In the genomic region with DNA sequence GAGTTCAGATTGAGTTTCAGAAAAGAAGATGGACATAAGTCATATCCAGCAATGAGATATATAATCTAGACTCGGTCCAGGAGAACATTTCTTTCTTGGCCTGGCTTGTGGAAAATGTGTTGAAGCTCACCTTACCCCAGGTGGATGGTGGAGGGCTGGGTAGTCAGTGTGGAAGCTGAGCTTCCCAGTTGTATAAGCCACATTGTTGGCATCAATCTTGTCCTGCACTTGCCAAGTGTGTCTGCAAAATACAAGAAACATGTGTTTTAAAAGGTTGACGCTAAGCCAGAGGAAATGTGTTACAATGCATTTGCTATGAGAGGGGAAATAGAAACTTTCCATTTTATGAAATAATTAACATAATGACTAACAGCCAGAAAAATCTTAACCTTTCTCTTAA, we compare ENCODE assay signal across 21 mouse cellular contexts. TPM values are rescaled to one million over a fixed set of nuclear protein-coding genes. Genes with fewer than 3 reads are reported as not detected.
A peak's percentile ranks its signal among the peaks of the same experiment; 100 is the strongest.
DNase-seq lines count a peak whose midpoint lies in the region; ATAC-seq and TF ChIP-seq lines count a peak whose summit lies in the region.
"Had no signal": no experiment of that assay in that cellular context is flagged by ENCODE, and none has a peak within 500 bp of the region (broad histone marks: within the 10 kb centered on the region; RNA-seq: fewer than 3 reads in every experiment).

No protein-coding gene starts in this region.

- ATAC-seq in frontal cortex, adult (ENCODE audit: low TSS enrichment) = peak; percentile 77
- peak; percentile 28; the same call in 1 of the 2 replicates for ATAC-seq in stomach, embryonic 14.5 days (ENCODE audit: insufficient number of reproducible peaks, insufficient read depth, low FRiP score, low read depth)
- ATAC-seq in stomach, postnatal 0 days (ENCODE audit: low FRiP score, low TSS enrichment) = no peak
- ATAC-seq: liver, postnatal 0 days; midbrain, embryonic 15.5 days had no signal

- no peak for DNase-seq in frontal cortex, postnatal 25 days (ENCODE audit: low spot score in 2 of 2)
- DNase-seq in left cerebral cortex, postnatal 25 days (ENCODE audit: low spot score in 2 of 2) = peak; percentile 7 to 51
- no peak for DNase-seq in left cerebral cortex, adult 2 months (ENCODE audit: extremely low spot score in 1 of 2, low spot score in 2 of 2)
- no peak for DNase-seq in stomach, postnatal 0 days (ENCODE audit: low spot score)
- no peak for DNase-seq in spleen, adult 18-20 months
- no peak for DNase-seq in liver
- DNase-seq: adrenal gland, postnatal 36 days; B cell, adult 2 months; cerebellum, adult 11 months; gastrocnemius, postnatal 14 days; kidney, adult 11 months; liver, postnatal 0 days; retina, postnatal 1 day; thymus, postnatal 25 days had no signal

- no peak overlapping the region for H3K4me2 ChIP-seq in stomach, embryonic 14.5 days (replicated peaks; ENCODE audit: low read depth, low read length)
- no peak overlapping the region for H3K4me2 ChIP-seq in stomach, postnatal 0 days (replicated peaks; ENCODE audit: low read depth)
- H3K4me2 ChIP-seq: heart, embryonic 13.5 days; hindbrain, embryonic 12.5 days; midbrain, embryonic 15.5 days; neural tube, embryonic 12.5 days had no signal

- WGBS in stomach, embryonic 14.5 days = 54% methylated on average over 2 of the region's 2 CpGs
- WGBS in stomach, postnatal 0 days = 47% methylated on average over 2 of the region's 2 CpGs

- H3K36me3 ChIP-seq in stomach, embryonic 14.5 days (ENCODE audit: control insufficient read depth, insufficient read depth, low read length) = no peaks in the 10 kb centered on the region
- no peaks in the 10 kb centered on the region for H3K36me3 ChIP-seq in stomach, postnatal 0 days (ENCODE audit: control insufficient read depth, insufficient read depth, low read length)
- H3K36me3 ChIP-seq: heart, embryonic 13.5 days; hindbrain, embryonic 12.5 days; midbrain, embryonic 15.5 days; neural tube, embryonic 12.5 days had no signal

- H3K4me3 ChIP-seq in left cerebral cortex, adult 2 months = no peak overlapping the region
- no peak overlapping the region for H3K4me3 ChIP-seq in stomach, embryonic 14.5 days (ENCODE audit: low read depth, low read length)
- no peak overlapping the region for H3K4me3 ChIP-seq in stomach, postnatal 0 days (ENCODE audit: low read depth, low read length)
- H3K4me3 ChIP-seq: heart, embryonic 13.5 days; hindbrain, embryonic 12.5 days; midbrain, embryonic 15.5 days; neural tube, embryonic 12.5 days had no signal

- no peaks in the 10 kb centered on the region for H3K4me1 ChIP-seq in stomach, embryonic 14.5 days (ENCODE audit: control insufficient read depth, insufficient read depth, low read length)
- no peaks in the 10 kb centered on the region for H3K4me1 ChIP-seq in stomach, postnatal 0 days (replicated peaks; ENCODE audit: control insufficient read depth, insufficient read depth)
- H3K4me1 ChIP-seq: heart, embryonic 13.5 days; hindbrain, embryonic 12.5 days; midbrain, embryonic 15.5 days; neural tube, embryonic 12.5 days had no signal

- TF ChIP-seq CTCF in left cerebral cortex, adult 2 months (IDR thresholded peaks at IDR 0.05) = no peak
- no peak for TF ChIP-seq CTCF in stomach, postnatal 0 days (IDR thresholded peaks at IDR 0.05; ENCODE audit: low read depth)

- no peaks in the 10 kb centered on the region for H3K9me3 ChIP-seq in stomach, embryonic 14.5 days (ENCODE audit: control insufficient read depth, low read depth, low read length)
- no peaks in the 10 kb centered on the region for H3K9me3 ChIP-seq in stomach, postnatal 0 days (ENCODE audit: control insufficient read depth, low read length)
- H3K9me3 ChIP-seq: heart, embryonic 13.5 days; hindbrain, embryonic 12.5 days; midbrain, embryonic 15.5 days; neural tube, embryonic 12.5 days had no signal

- intact Hi-C loops in left cerebral cortex, postnatal 25 days (cut with DNase I) = no loop called here
- intact Hi-C loops in left cerebral cortex, adult 2 months (cut with DNase I) = no loop called here

- H3K27me3 ChIP-seq in stomach, embryonic 14.5 days (ENCODE audit: control insufficient read depth, insufficient read depth, low read length) = no peaks in the 10 kb centered on the region
- no peaks in the 10 kb centered on the region for H3K27me3 ChIP-seq in stomach, postnatal 0 days (ENCODE audit: control insufficient read depth, insufficient read depth, low read length)
- H3K27me3 ChIP-seq: heart, embryonic 13.5 days; hindbrain, embryonic 12.5 days; midbrain, embryonic 15.5 days; neural tube, embryonic 12.5 days had no signal

- H3K9ac ChIP-seq in stomach, embryonic 14.5 days (replicated peaks; ENCODE audit: low read depth, low read length) = no peak overlapping the region
- H3K9ac ChIP-seq in stomach, postnatal 0 days (ENCODE audit: low read length) = no peak overlapping the region
- H3K9ac ChIP-seq: heart, embryonic 13.5 days; hindbrain, embryonic 12.5 days; liver, postnatal 0 days; midbrain, embryonic 15.5 days; neural tube, embryonic 12.5 days had no signal

- H3K27ac ChIP-seq in left cerebral cortex, adult 2 months = no peak overlapping the region
- no peak overlapping the region for H3K27ac ChIP-seq in stomach, embryonic 14.5 days (ENCODE audit: low read length)
- no peak overlapping the region for H3K27ac ChIP-seq in stomach, postnatal 0 days (replicated peaks)
- H3K27ac ChIP-seq: heart, embryonic 13.5 days; hindbrain, embryonic 12.5 days; midbrain, embryonic 15.5 days; neural tube, embryonic 12.5 days had no signal

- TF ChIP-seq EP300 in stomach, postnatal 0 days (optimal IDR thresholded peaks at IDR 0.05) = no peak

RNA-seq across cellular contexts. Expression of gene Bbox1, which starts 38.9 kb away (rescaled TPM):
- under 1 TPM; 0.11 to 0.48 TPM for total RNA-seq in left cerebral cortex, postnatal 25 days (2021)
- under 1 TPM in 1 of 2 experiments, not detected in 1; 0.61 TPM for total RNA-seq in left cerebral cortex, adult 2 months (2021)
- polyA plus RNA-seq in stomach, embryonic 14.5 days (2014; fragmentation: Nextera tagmentation; extraction: Ambion mirVana) = 0.17 TPM in 1 of 2 replicates, not detected in the other
- 0.27 and 0.30 TPM in 2 replicates for polyA plus RNA-seq in stomach, postnatal 0 days (2015; fragmentation: Nextera tagmentation; extraction: Ambion mirVana)
- total RNA-seq: adrenal gland, postnatal 36 days; ES-E14 had no signal
- polyA plus RNA-seq: heart, embryonic 13.5 days; hindbrain, embryonic 12.5 days; neural tube, embryonic 12.5 days had no signal

Comparison
In these comparisons a context has a peak if more than half of its experiments do, and no peak if none do; other contexts are left out.
1. DNase-seq: peak in left cerebral cortex, postnatal 25 days (2 of 2); none in frontal cortex, postnatal 25 days (0 of 2), left cerebral cortex, adult 2 months (0 of 2), stomach, postnatal 0 days (single experiment), spleen, adult 18-20 months (0 of 2) and liver (single experiment).